Mouse (Mus musculus) forebrain, embryonic 15.5 days (tissue): ENCODE data around the gene Inka1. TPM values are rescaled to one million over a fixed set of nuclear protein-coding genes. Genes with fewer than 3 reads are reported as not detected.

Source experiments
- ATAC-seq: fragments of 200-750 bp; cut with Nextera tagmentation; replicated peaks from 2 replicates; pipeline ENCODE4 v1.8.0; 2017; ENCODE audit warnings: mild to moderate bottlenecking, moderate TSS enrichment, moderate library complexity
- H3K27ac ChIP-seq: fragments of 300-500 bp; sonication (generic); replicated peaks from 2 replicates; pipeline ENCODE4 v1.5.1; 2015; ENCODE audit warnings: mild to moderate bottlenecking, inconsistent platforms
- H3K27me3 ChIP-seq: fragments of 300-500 bp; sonication (generic); 2 replicates; pipeline ENCODE4 v1.6.1; 2015; ENCODE audit warnings: inconsistent platforms
- H3K36me3 ChIP-seq: fragments of 300-500 bp; sonication (generic); 2 replicates; pipeline ENCODE4 v1.6.1; 2015; ENCODE audit warnings: mild to moderate bottlenecking, inconsistent platforms
- H3K4me1 ChIP-seq: fragments of 300-500 bp; sonication (generic); 2 replicates; pipeline ENCODE4 v1.6.1; 2015; ENCODE audit warnings: inconsistent platforms
- H3K4me2 ChIP-seq: fragments of 300-500 bp; sonication (generic); replicated peaks from 2 replicates; pipeline ENCODE4 v1.6.1; 2015; ENCODE audit warnings: mild to moderate bottlenecking, inconsistent platforms
- H3K4me3 ChIP-seq: fragments of 300-500 bp; sonication (generic); 2 replicates; pipeline ENCODE4 v1.5.1; 2015; ENCODE audit warnings: mild to moderate bottlenecking, inconsistent platforms
- H3K9ac ChIP-seq: fragments of 300-500 bp; sonication (generic); replicated peaks from 2 replicates; pipeline ENCODE4 v1.6.1; 2015; ENCODE audit warnings: mild to moderate bottlenecking, inconsistent platforms
- H3K9me3 ChIP-seq: fragments of 300-500 bp; sonication (generic); 2 replicates; pipeline ENCODE4 v1.6.1; 2016; ENCODE audit warnings: inconsistent platforms
- WGBS: fragments of 180-500 bp; shearing (Covaris S2); methylation state at CpG from one replicate; pipeline ENCODE4 v1.1.7; 2015; ENCODE audit warnings: mixed read lengths; 5-methylcytosine and 5-hydroxymethylcytosine counted together
- polyA plus RNA-seq: library from polyadenylated mRNA; unstranded; fragments of >200 nt; fragmentation: Nextera tagmentation; extraction: Ambion mirVana; gene quantifications from 2 replicates; pipeline ENCODE4 v1.2.1, GENCODE M21; 2015

The Inka1 gene
- polyA plus RNA-seq, 1 experiment from 2014 or later: 12.8 TPM

GRCm38 (mm10) chr9:107982681-107983346, 2.9 kb downstream of the Inka1 start, which contains the start of gene Gm20661:
Gm20661 (plus strand) TSS chr9:107983058.
- Histone ChIP-seq H3K4me2 (peak within 1 kb of the TSS; percentile 15; the same call in 1 of the 2 replicates), H3K4me3 (no peak within 1 kb of the TSS)
- no peak for ATAC-seq

GRCm38 (mm10) chr9:107981684-107982605, 3.7 kb downstream of the Inka1 start:
- no peak for ATAC-seq
- H3K27me3 ChIP-seq: no peaks in the 10 kb centered on the region; the same call in 1 of the 2 replicates
- H3K27ac ChIP-seq: peak overlapping the region; percentile 46
- H3K9me3 ChIP-seq: no peaks in the 10 kb centered on the region
- H3K36me3 ChIP-seq: no peaks in the 10 kb centered on the region
- no peak overlapping the region for H3K4me2 ChIP-seq
- no peak overlapping the region for H3K4me3 ChIP-seq
- H3K9ac ChIP-seq: no peak overlapping the region
- 59% methylated on average over 7 of the region's 7 CpGs for whole genome bisulfite sequencing
- peaks cover 34% of the 10 kb centered on the region for H3K4me1 ChIP-seq

More at GRCm38 (mm10) chr9:107982681-107983346, 2.9 kb downstream of the Inka1 start, which contains the start of gene Gm20661:
- Histone ChIP-seq H3K9me3 (no peaks in the 10 kb centered on the region), H3K9ac (no peak within 1 kb of the TSS), H3K27ac (peak within 1 kb of the TSS; percentile 46), H3K4me1 (peaks cover 34% of the 10 kb centered on the region), H3K27me3 (no peaks in the 10 kb centered on the region; the same call in 1 of the 2 replicates), H3K36me3 (no peaks in the 10 kb centered on the region)
- WGBS: 50% methylated on average over 14 of the region's 14 CpGs

DNA sequence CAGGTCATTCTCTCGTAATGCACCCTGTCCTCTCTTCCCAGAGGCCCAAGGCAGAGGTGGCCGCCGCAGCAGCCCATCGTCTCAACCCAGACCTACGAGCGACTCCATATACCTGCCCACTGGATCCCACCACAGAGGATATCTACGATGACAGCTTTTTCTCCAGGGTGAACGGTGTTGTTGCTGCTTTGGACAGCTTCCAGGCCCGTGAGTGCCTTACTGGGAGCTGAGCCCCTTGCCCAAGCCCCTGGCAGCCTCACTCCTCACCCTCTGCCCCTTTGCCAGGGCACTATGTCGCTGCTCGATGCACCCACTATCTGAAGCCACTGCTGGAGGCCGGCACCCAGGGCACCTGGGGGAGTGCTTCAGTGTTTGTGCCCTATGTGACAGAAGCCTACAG, 6.9 kb downstream of the Inka1 start:
- 88% methylated on average over 12 of the region's 12 CpGs for WGBS
- no peaks in the 10 kb centered on the region for H3K36me3 ChIP-seq
- H3K27ac ChIP-seq: no peak overlapping the region
- H3K27me3 ChIP-seq: no peaks in the 10 kb centered on the region
- H3K9me3 ChIP-seq: no peaks in the 10 kb centered on the region
- H3K9ac ChIP-seq: no peak overlapping the region
- peaks cover 18% of the 10 kb centered on the region for H3K4me1 ChIP-seq
- H3K4me2 ChIP-seq: no peak overlapping the region
- H3K4me3 ChIP-seq: no peak overlapping the region
- ATAC-seq: no peak

DNA sequence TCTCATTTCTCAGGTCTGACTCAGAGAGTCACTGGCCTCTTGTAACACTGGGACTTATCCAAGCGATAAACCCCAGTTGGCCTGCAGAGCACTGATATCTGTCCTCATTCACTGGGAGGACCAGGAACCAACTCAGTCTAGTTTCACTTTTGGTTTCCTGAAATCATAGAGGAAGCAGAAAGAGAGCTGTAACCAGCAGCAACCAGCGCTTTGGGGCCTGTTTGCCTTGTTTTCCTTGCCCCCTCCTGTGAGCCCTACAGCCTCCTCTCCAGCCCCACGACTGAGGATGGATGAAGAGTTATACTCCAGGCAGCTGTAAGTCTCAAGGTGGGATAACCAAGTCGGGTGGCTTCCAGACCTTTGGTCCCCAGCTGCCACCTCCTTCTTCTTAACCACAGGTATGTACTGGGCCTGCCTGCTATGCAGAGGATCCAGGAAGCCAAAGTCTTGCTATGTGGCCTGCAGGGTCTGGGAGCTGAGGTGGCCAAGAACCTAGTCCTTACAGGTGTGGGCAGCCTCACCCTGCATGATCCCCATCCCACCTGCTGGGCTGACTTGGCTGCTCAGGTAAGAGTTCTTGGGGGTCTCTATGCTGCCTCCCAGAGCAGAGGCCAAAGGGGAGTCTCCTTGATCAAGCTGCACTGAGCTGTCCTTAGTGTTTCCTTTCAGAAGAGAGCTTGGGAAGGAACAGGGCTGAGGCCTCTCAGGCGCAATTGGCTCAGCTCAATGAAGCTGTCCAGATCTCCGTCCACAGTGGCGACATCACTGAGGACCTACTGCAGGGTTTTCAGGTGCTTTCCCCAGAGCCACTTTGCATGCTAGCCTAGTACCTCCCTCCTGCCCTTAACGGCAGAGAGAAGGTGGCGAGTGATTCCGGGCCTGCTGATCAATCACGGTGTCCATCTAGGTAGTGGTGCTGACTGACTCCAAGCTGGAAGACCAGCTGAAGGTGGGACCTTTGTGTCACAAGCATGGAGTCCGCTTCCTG, 10.0 kb downstream of the Inka1 start, which contains the start of gene Uba7:
Uba7 (plus strand) TSS at position 107 of the 988 bp plus-strand sequence.
- no peaks in the 10 kb centered on the region for H3K36me3 ChIP-seq
- no peak within 1 kb of the TSS for H3K27ac ChIP-seq
- H3K4me1 ChIP-seq: no peaks in the 10 kb centered on the region
- H3K9me3 ChIP-seq: no peaks in the 10 kb centered on the region
- H3K4me2 ChIP-seq: no peak within 1 kb of the TSS
- ATAC-seq: no peak
- H3K27me3 ChIP-seq: no peaks in the 10 kb centered on the region
- WGBS: 74% methylated on average over 12 of the region's 12 CpGs
- no peak within 1 kb of the TSS for H3K9ac ChIP-seq
- no peak within 1 kb of the TSS for H3K4me3 ChIP-seq

GRCm38 (mm10) chr9:107974491-107975171, 11.0 kb downstream of the Inka1 start:
- H3K4me1 ChIP-seq: no peaks in the 10 kb centered on the region
- H3K27me3 ChIP-seq: no peaks in the 10 kb centered on the region
- H3K27ac ChIP-seq: no peak overlapping the region
- H3K9ac ChIP-seq: no peak overlapping the region
- ATAC-seq: no peak
- no peak overlapping the region for H3K4me2 ChIP-seq
- WGBS: 87% methylated on average over 10 of the region's 10 CpGs
- H3K4me3 ChIP-seq: no peak overlapping the region
- H3K9me3 ChIP-seq: no peaks in the 10 kb centered on the region
- no peaks in the 10 kb centered on the region for H3K36me3 ChIP-seq

GRCm38 (mm10) chr9:107971690-107972541, 13.8 kb downstream of the Inka1 start:
- no peak overlapping the region for H3K4me2 ChIP-seq
- H3K4me1 ChIP-seq: no peaks in the 10 kb centered on the region
- H3K27ac ChIP-seq: no peak overlapping the region
- no peaks in the 10 kb centered on the region for H3K36me3 ChIP-seq
- 87% methylated on average over 8 of the region's 8 CpGs for WGBS
- H3K9me3 ChIP-seq: no peaks in the 10 kb centered on the region
- no peak overlapping the region for H3K4me3 ChIP-seq
- ATAC-seq: no peak
- H3K9ac ChIP-seq: no peak overlapping the region
- H3K27me3 ChIP-seq: no peaks in the 10 kb centered on the region

- Histone ChIP-seq H3K4me1 (no peaks in the 10 kb centered on the region), H3K4me3 (no peak overlapping the region), H3K9ac (no peak overlapping the region), H3K36me3 (no peaks in the 10 kb centered on the region), H3K4me2 (no peak overlapping the region), H3K9me3 (no peaks in the 10 kb centered on the region), H3K27ac (no peak overlapping the region), H3K27me3 (no peaks in the 10 kb centered on the region)
- ATAC-seq: no peak
- 91% methylated on average over 5 of the region's 5 CpGs for WGBS
Observed at GRCm38 (mm10) chr9:107970311-107970710, 15.4 kb downstream of the Inka1 start.

DNA sequence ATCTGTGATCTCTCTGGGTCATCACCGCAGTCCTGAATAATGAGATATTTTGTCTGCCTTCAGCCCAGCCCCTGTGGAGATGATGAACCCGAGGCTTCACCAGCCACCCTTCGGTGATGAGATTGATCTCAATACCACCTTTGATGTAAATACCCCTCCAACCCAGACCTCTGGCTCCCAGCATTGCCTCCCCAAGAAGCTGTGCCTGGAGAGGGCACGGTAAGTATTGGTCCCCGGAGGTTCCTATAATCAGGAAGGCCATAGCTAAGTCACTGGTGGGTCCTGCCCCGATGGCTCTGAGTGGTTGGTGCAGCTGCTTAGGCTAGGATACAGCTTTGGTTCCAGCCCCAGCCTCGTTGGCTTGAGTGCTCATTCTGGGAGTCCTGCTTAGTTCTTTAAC, 17.1 kb downstream of the Inka1 start:
- Histone ChIP-seq H3K4me2 (no peak overlapping the region), H3K36me3 (no peaks in the 10 kb centered on the region), H3K4me3 (no peak overlapping the region), H3K9me3 (no peaks in the 10 kb centered on the region), H3K9ac (no peak overlapping the region), H3K27me3 (no peaks in the 10 kb centered on the region), H3K4me1 (no peaks in the 10 kb centered on the region), H3K27ac (no peak overlapping the region)
- no peak for ATAC-seq
- WGBS: 89% methylated on average over 7 of the region's 7 CpGs

GRCm38 (mm10) chr9:107967437-107967836, 18.2 kb downstream of the Inka1 start:
- WGBS: 88% methylated on average over 6 of the region's 6 CpGs

GRCm38 (mm10) chr9:107966676-107967075, 19.0 kb downstream of the Inka1 start:
- Histone ChIP-seq H3K9ac (no peak overlapping the region), H3K27me3 (no peaks in the 10 kb centered on the region), H3K4me1 (peaks cover 7% of the 10 kb centered on the region), H3K9me3 (no peaks in the 10 kb centered on the region), H3K36me3 (no peaks in the 10 kb centered on the region), H3K4me2 (no peak overlapping the region), H3K27ac (no peak overlapping the region), H3K4me3 (no peak overlapping the region)
- no peak for ATAC-seq
- 91% methylated on average over 10 of the region's 10 CpGs for WGBS

More at GRCm38 (mm10) chr9:107967437-107967836, 18.2 kb downstream of the Inka1 start:
- no peak for ATAC-seq
- Histone ChIP-seq H3K27ac (no peak overlapping the region), H3K4me3 (no peak overlapping the region), H3K27me3 (no peaks in the 10 kb centered on the region), H3K9me3 (no peaks in the 10 kb centered on the region), H3K4me2 (no peak overlapping the region), H3K36me3 (no peaks in the 10 kb centered on the region), H3K4me1 (no peaks in the 10 kb centered on the region), H3K9ac (no peak overlapping the region)
